Mouse (Mus musculus) T-helper 1 cell (primary cell): ENCODE data around the gene Nckap1l.

Experiments
- in situ Hi-C: fragments of 300-600 bp; cut with MboI, MseI; formaldehyde crosslinking; loops from one replicate; pipeline ENCODE4 v1.15.1; 2025; ENCODE audit warnings: high pct_unique_total_duplicates

Gene Nckap1l

DNA sequence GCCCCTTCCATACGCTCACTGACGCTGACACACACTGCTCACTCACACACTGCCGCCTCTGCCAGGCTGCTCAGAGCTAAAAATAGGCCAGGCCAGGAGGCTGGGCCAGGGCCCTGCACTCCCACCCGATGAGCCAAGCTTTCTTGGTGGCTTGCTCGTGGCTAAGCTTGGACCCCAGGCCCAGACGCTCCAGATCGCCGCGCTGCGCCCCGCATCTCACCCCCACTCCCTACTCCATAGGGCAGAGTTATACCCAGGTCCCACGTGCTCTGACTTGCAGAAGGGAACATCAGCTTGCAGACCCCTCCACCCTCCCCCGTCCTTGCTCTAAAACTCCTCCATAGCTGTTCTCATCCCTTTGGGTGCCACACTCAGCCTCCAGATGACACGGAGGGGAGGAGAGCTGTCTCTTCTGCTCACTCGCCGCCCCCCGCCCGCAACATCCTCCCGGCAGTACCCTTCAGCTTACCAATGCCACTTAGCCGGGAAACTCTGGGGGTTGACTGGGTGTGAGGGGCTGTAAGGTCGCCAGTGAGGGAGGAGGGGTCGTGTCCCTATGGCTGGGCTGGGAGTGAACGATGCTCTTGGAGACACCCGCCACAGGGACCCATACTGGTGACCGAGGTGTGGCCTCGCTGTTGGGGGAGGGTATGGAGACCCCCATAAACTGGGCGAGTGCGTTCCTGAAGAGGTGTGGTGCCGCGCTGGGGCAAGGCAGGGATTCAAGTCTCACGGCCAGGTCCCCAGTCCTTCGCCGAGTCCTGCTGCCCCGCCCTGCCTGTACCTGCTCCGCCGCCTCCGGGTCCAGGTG, 83.6 kb downstream of the Nckap1l start:
- in situ Hi-C loops = no loop called here

DNA sequence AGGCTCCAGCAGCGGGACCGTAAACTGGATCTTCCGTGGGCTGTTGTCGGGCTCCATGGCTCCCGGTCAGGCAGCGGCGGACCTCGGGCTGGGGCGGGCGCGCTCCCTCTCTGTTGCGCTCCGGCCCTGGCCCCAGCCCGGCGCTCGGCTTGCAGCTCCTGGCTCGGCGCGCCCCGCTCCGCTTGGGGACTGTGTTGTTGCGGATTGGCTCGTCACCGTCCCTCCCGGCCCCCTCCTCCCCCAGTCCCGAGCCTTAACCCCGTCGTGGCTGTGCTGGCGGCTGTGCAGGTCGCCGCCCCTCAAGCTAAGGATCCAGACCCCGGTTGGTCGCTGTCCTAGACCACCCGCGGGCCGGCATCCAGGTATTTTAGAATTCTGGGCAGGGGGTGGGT, 84.2 kb downstream of the Nckap1l start, which contains the start of gene Ppp1r1a:
TSS of gene Ppp1r1a (minus strand) at position 182 of the 392 bp plus-strand sequence.
- in situ Hi-C loops = no loop called here

DNA sequence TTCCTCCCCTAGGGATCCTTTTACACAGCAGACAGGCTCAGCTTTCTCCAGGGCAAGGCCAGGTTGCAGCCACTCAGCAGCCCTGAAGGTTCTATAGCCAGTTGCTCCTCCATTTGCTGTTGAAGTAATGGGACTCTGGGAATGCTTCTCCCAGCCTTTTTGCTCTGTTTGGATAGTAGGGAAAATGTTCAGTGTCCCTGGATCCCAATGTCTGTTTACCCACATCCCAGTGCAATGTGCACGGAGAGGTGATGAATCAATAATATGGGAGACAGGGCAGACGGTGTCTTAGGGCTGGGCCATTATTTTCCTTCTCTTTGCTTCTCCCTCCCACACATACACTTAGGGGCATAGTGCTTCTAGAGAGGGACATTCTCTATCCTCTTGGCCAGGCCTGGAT, 85.7 kb downstream of the Nckap1l start:
- in situ Hi-C loops = no loop called here

DNA sequence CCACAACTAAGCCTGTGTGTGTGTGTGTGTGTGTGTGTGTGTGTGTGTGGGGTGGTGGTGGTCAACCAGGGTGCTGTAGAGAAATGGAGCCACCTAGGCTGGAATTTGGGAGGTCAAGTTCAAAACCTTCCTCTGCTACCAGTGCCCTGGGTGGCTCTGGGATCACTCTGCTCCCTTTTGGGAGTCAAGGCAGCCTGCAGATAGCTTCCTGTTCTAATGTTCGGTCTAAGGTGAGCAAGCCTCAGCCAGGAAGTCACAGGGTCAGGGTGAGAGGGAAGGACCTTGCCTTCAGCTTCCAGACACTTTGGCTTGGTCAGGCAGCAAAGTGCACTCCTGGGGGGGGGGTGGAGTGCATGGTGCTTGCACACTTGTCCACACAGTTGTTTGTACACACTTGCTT, 87.1 kb downstream of the Nckap1l start:
- in situ Hi-C loops = no loop called here

DNA sequence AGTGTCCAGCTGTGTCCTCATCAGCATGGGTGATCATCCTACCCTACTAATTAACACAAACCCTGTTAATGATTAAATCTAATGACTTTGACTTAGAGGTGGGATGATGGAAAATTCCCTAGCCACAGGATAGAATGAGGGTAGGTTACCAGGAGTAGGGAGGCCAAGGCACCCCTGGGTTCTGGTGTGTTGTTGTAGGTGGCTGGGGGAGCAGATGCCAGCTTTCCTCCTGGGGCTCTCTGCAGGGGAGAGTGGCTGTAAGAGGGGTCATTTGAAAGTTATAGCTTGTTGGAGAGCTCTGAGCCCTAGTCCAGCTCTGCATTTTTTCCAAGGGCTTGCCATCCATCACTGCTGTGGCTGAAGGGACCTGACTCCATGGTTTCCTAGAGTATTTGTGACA, 88.9 kb downstream of the Nckap1l start:
- in situ Hi-C loops = no loop called here

DNA sequence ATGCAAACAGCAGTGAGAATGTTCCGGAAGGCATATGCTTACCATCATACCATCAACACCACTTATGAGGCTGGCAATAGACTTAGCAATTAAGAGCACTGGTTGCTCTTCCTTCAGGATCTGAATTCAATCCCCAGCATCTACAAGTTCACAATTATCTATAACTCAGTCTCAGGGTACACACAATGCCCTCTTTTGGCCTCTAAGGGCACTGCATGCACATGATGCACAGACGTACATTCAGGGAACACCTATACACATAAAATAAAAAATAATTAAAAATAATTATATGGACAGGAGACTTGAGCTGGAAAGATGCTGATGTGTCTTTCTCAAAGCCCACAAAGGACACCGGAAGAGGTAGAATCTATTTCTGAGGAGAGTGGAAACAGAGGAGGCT, 94.4 kb downstream of the Nckap1l start:
- in situ Hi-C loops = no loop called here
